Mouse (Mus musculus): ENCODE measurements around the gene Etl4.
"Not testable (repeated sequence)": the region's sequence is repeated elsewhere in the genome, so short reads cannot be mapped to it uniquely, and the experiment has no call there.

The Etl4 gene

DNA sequence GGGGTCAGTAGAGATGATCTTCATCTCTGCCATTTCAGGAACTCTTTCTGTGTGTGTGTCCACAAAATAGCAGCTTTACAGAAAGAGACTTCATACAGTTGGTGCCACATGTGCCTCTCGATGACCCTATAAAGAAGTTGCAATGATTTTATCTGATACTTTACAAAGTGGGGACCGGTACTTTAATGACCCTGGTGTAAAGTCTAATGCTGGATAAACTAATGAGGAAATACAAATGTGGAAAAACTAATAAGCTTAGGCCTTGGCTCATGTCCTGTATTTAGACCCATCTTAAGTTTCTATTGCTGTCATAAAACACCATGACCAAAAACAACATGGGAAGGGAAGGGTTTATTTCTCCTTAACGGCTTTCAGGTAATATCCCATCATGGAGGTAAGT lies 729.0 kb downstream of the Etl4 start:
- DNase-seq (ENCODE audit: extremely low read depth, low read depth, low spot score), result no peak

DNA sequence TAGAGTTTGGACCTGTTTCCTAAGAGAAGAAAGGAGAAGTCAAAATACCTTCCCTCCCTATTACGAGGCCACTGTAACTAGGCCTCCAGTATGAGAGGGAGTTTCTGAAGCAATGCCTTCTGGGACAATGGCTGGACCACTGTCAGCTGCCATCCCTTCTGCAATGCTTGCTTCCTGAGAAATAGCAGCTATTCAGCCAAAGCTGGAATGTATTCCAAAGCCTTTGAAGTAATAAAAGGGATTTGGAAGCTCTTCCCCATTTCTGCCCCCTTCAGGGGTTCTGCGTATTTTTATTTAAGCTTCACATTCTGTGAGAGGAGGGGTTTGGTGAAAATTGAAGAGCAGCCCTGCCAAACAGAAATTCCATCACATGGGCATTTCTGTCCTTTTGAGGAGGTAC lies 730.1 kb downstream of the Etl4 start:
- DNase-seq (ENCODE audit: extremely low read depth, low read depth, low spot score), result no peak

DNA sequence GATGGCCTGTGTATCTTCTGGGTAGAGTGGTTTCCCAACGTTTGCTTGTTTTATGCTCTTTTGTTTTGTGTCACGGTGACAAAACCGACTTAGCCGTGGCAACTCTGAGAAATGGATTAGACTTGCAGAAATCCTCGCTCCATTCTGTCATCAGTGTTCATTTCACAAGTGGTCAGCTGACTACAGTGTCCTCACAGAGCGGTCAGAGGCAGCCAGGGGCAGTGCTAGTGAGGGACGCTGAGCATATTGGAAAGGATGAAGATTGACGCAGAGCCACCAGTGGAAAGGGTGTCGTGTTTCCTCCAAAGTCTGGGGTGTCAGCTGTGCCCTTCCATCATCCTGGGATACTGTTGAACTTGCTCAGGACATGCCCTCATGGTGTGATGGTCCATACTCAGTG lies 733.2 kb downstream of the Etl4 start:
- peak; percentile 61 for DNase-seq (ENCODE audit: extremely low read depth, low read depth, low spot score)

DNA sequence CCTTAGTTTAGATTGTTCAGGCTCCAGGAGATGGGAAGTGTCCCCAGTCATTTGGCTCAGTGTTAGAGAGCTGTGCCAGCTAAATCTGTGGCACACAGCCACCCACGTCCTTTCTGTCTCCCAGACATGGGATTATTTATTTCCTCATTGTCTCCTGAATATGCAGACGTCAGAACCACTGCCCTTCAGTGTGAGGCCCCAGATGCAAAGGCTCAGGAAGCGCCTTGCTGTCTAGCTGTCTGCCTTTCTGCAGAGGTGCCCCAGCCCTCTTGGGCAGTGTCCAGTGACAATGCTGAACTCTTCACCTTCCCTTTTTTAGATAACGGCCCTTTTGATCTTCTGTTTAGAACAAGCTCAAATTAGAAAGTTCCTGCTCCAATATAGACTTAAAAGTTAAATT lies 740.2 kb downstream of the Etl4 start:
- DNase-seq (ENCODE audit: extremely low read depth, low read depth, low spot score), result no peak

DNA sequence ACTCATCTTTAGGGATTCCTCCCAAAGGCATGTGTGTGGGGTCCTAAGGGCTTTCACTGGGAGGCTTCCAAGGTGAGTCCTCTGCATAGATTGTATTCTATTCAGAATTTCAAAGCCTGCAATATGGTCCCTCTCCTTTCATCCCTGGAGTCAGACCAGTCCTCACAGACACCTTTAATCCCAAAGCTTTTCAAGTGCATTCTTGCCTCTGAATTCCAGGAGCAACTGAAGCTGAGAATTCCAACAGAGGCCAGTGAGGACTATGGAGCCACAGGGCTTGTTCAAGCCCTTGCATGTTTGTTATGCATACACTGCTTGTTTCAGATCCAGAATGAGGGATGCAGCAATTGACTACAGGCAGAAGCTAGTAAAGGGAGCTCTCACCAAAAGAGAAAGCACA lies 743.5 kb downstream of the Etl4 start:
- DNase-seq (ENCODE audit: extremely low read depth, low read depth, low spot score), result peak; percentile 66

DNA sequence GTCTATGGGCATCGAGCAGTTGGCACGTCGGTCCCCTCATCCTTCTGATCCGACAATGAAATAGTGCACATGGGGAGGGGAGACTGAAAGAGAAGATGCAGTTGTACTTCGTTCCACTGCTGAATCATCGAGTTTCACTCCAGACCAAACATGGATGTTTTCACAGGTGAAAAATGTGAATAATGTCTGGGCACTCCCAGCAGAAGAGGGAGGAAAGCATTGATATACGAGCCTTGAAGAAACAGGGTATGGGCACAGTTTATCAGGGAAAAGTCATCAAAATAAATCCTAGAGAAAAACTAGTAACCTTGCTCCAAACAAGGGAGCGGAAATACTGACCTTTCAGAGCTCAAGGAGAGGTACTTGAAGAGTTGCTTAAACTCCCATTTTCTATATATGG lies 744.5 kb downstream of the Etl4 start:
- no peak for DNase-seq (ENCODE audit: extremely low read depth, low read depth, low spot score)

DNA sequence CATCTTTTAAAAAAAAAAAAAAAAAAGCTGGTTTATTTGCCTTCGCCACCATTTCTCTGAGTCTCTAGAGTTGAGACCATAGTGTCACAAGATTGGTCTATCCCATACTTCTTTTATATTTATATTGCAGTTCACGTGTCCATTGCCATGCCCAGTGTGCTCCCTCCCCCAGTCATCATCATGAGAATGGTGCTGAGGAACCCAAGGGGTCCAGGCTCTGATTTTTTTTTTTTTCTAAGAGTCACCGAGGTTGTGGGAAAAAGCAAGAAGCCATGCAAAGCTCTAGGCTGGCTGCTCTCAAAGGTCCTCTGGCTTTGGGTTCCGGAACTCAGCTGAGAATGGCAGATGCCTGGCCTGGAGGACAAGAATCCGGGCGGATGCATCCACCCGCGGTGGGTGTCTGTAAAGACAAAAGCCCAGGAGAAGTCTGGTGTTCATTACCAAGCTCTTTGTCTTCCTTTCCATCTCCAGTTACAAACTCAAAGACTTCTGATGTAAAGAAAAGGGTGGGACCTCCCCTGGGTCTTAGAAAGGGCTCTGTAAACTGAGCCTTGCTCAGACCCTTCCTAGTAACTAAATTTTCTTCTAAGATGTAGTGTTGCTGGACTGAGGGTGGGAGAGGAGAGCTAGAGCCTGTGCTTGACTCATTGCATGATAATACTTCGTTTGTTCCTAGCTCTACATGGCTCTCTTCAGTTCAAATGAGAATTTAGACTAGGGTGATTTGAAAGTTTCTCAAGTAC lies 745.2 kb downstream of the Etl4 start:
- no peak for DNase-seq (ENCODE audit: extremely low read depth, low read depth, low spot score)

DNA sequence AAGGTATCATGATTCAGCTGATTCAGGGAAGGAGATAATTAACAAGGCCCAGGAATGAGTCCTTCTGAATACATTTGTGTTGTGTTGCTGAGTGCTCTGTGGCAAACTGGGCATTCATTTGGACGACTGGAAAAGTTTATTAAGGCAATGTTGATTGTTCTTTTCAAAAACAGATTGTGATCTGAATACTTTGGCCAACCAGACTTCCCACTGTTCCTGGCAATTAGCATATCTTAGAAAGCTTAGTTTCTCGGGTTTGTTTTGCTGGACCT lies 745.7 kb downstream of the Etl4 start:
- DNase-seq (ENCODE audit: extremely low read depth, low read depth, low spot score), result no peak

DNA sequence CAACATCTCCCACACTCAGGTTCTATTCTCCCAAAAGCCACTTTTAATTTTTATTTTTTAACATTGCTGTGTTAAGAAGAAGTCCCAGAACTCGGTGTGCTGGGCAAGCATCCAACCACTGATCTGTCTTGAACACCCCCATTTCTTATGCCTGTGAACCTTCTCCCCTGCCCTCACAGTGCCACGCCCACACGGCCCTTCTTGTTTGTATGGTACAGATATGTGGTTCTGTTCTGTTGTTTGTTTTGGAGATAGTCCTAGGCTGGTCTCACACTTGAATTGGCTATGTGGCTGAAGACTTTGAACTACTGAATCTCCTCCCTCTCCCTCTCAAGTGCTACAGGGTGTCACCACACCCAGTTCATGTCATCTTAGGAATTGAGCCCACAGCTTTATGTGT lies 748.3 kb downstream of the Etl4 start:
- DNase-seq (ENCODE audit: extremely low read depth, low read depth, low spot score), result no peak

DNA sequence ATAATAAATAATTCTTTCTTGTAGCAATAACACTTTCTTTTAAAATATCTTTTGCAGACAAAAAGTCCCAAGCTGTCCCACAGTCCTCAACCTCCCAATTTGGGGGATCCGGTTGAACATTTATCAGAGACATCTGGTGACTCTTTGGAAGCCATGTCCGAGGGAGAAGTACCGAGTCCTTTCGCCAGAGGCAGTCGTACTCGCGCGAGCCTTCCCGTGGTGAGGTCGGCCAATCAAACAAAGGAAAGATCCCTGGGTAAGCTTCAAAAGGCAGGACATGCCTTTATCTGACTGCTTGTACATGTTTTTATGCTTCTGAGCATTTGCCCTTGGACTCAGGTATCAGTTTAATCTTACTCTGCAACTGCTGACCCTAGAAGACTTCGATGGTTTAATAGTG lies 752.3 kb downstream of the Etl4 start:
- no peak for DNase-seq (ENCODE audit: extremely low read depth, low read depth, low spot score)

DNA sequence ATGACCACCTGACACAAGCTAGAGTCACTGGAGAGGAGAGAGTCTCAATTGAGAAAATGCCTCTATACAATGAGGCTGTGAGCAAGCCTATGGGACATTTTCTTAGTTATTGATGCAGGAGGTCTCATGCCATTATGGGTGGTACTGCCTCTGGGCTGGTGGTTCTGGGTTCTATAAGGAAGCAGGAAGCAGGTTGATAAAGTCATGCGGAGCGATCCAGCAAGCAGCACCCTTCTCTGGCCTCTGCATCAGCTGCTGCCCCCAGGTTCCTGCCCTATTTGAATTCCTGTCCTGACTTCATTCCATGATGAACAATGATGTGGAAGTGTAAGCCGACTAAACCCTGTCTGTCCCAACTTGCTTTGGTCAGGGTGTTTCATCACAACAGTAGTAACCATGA lies 753.1 kb downstream of the Etl4 start:
- DNase-seq (ENCODE audit: extremely low read depth, low read depth, low spot score), result no peak

DNA sequence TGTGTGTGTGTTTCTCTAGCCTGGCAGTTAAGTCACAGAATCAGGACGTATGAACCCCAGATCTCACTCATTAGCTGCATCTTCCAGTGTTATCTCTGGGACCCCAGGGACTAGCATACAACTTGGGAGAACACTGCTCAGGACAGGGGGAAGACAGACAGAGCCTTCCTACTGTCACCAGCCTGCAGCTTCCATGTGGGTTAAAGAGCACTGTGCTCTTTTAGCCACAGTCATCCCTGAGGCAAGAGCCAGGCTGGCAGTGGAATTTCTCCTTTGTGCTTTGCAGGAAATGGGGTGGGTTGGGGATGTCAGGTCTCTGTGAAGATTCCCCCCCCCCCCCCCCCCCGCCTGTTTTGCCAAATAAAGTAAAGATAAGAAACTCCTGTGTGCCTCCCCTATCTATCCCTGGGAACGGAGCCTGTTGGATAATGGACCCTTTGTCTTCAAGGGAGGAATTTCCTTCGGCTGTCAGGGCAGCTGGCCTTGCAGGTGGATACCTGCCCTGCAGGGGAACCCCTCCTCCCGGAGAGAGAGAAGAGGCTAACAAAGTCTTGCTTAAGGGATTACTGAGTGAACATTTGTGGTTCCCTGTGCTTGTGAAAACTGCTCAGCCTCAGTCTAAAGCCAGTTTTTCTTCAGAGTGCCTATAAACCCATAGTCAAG lies 755.9 kb downstream of the Etl4 start:
- no peak for DNase-seq (ENCODE audit: extremely low read depth, low read depth, low spot score)

DNA sequence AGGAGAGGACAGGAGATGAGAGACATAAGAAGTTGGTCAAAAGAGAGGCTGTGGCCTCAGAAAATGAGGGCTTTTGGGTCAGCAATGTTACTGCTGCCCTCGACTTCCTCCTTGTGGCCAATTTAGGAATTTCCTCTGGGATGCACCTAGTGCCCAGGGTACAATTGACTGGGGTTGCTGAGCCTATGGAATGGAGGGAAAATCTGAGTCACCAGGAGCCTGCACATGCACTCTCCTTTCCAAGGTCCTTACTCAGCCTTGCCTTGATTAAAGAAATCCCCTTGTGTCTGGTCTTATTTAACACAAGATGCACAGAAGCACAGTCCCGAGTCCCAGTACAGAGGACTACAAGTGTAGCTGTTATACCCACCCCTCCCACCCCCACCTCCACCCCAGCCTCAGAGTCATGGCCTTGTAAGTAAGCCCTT lies 756.5 kb downstream of the Etl4 start:
- DNase-seq (ENCODE audit: extremely low read depth, low read depth, low spot score), result no peak

DNA sequence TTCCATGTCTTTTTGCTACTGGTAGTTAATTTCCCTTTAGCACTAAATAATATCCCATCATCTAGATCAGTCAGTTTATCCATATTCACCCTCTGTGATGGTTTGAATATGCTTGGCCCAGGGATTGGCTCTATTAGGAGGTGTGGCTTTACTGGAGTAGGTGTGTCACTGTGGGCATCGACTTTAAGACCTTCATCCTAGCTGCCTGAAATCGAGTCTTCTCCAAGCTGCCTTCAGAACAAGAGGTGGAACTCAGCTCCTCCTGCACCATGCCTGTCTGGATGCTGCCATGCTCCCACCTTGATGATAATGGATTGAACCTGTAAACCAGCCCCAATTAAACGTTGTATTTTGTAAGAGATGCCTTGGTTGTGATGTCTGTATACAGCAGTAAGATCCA lies 758.3 kb downstream of the Etl4 start:
- DNase-seq (ENCODE audit: extremely low read depth, low read depth, low spot score), result no peak

DNA sequence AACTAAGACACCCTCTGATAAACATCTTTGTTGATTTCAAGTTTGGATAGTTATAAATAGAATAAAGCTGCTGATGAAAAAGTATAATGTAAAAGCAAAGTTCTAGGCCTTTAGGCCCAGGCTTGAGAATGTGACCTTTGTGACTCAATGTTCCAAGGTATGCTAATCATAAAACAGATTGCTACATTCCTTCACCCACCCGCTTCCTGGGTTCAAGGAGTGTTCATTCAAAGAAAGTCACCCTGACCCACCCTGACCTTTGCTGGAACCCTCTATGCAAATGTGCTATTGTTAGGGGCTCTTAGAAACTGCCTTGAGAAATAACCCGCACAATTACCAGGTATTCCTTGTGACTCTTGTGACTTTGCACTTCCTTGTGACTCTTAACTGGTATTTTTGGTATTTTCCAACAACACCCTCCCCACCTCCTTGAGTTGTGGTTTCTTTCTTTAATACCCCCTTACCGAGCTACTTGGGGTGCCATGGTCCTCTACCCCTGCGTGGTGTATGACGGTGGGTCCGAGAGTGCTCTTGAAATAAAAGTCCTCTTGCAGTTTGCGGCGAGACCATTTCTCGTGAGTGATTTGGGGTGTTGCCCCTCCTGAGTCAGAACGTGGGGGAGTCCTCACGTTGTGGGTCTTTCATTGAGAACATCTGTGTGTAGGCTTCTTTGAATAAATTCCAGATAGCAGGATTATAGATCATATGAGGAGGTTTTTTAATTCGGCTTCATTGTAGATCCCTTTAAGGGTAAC lies 758.9 kb downstream of the Etl4 start:
- not testable (repeated sequence) for DNase-seq (ENCODE audit: extremely low read depth, low read depth, low spot score)

DNA sequence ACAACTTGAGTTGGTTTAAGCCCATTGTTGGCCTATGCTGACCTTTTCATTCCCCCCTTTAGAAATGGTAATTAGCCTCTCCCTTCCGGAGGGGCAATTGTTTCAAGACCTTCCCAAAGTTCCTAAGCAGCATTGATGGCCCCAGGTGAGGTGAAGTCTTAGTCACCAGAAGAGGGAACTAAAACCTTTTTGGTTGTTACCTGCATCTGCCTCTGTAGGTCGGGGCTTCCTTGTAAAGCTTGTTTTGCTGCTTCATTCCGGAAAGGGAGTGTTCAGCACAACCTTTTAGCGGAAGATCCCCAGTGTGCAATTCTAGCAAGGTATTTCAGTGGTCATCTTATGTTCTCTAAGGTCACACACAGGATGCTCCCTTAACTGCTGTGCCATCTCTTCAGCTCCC lies 759.8 kb downstream of the Etl4 start:
- no peak for DNase-seq (ENCODE audit: extremely low read depth, low read depth, low spot score)

DNA sequence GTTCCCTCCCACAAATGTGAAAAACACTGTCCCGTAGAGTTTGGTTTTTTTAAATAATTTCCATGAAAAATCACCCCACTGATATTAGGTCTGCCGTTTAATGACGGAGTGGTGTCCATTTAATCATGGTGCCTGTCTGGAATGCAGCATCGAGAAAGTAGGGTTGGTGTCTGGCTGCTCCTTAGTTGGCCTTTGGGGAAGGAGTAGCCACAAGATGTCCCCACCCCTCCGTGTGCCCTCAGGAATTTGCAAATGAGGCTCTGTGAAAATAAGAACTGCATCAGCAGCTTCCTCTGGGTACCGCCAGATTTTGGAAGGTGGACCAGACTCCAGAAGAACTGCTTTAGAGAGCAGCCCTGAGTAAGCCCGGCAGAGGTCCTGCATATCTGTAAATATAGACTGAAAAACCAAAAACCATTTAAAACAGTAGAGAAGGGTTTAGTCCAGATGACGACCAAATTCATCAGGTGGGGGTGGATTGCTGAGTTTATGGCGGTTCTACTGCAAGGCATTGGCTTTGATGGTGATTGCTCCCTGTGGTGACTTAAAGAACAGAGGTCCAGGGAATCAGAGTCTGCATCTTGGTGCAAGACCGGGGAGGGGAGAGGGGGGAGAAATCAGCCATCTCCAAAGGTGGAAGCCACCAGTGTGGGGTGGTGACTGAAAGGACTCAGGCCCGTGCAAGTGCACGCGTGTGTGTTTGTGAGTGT lies 762.1 kb downstream of the Etl4 start:
- DNase-seq (ENCODE audit: extremely low read depth, low read depth, low spot score), result no peak

DNA sequence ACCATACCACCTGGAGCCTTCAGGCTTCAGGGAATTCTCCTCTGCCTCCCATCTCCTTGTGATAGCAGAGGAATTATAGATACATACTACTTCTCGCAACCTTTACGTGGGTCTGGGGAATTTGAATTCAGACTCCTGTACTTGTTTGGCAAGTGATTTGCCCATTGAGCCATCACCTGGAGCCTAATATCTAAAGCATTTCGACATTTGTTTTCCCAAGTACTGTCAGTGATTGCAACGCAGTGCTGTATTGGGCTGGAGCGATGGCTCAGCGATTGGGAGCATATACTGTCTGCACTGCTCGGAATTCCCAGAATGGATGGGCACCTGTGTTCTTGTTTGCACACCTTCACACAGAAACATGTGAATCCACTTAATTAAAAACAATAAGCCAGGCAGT lies 762.7 kb downstream of the Etl4 start:
- peak; percentile 63 for DNase-seq (ENCODE audit: extremely low read depth, low read depth, low spot score)

DNA sequence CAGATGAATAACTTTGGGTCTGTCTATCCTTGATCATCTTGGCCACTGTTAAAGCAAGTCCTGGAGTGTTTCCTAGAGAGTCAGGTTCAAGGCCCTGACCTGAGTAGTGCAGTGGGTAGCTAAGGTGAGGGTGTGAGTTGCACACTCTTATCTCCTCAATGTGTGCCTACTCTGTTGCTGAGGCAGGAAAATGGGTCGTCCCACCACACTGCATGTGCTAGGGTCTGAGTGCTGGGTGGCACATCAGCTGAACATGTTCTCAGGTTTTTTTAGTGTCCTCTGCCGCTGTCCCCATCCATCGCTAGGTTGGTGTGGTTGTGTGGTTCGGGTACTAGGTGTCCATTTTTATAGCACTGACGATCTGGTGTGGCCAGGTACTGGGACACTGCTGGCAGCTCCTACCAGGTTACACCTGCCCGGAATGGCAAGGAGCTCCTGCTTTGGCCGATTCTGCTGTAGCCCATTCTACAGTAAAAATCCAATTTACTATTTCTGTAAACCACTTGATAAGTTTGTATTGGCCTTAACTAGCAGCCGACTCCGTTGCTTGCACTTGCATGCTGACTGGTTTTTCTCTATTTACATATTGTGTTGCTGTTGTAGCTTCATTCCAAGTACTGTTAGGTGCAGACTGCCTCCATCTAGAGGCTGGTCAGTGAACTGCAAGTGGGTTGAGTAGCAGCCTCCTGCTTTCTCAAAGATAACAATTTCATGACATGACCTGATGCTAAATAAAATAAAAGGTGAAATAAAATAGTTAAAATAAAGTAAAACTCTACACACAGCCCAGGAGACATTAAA lies 763.4 kb downstream of the Etl4 start:
- no peak for DNase-seq (ENCODE audit: extremely low read depth, low read depth, low spot score)

DNA sequence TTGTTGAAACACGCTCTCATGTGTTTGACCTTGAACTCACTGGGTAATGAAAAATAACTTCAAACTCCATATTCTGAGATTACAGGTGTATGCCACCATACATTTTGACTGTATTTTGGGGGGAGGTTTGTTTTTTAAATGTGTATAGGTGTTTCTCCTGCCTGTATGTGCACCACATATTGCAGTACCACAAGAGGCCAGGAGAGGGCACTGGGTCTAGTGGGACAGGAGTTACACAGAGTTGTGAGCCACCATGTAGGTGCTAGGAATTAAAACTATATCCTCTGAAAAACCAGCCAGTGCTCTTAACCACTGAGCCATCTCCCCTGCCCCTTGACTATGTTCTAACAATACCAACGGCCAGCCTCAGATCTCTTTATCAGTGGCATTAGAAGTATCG lies 766.8 kb downstream of the Etl4 start:
- DNase-seq (ENCODE audit: extremely low read depth, low read depth, low spot score), result no peak

DNA sequence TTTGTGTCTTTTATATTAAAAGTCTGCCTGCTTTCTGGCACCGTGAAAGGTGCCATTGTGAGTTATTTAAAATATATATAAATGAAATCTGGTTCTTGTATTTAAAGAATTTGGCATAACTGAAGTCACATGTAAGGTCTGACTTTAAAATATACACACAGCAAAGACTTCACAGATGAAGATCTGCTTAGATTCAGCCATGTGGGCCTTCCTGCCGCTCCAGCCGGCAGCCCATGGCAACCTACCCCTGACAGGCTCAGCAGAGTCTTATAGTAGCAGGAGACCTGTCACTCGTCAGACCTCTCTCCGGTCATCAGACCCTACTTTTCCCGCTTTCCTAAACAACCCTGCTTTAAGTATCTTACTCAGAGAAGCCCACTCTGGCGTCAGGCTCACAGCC lies 769.2 kb downstream of the Etl4 start:
- no peak for DNase-seq (ENCODE audit: extremely low read depth, low read depth, low spot score)

Measured in fat pad, adult 2 months (tissue).